Mouse (Mus musculus): Measurements from ENCODE around the gene Zfp445. TPM values are rescaled to one million over a fixed set of nuclear protein-coding genes. Genes with fewer than 3 reads are reported as not detected.

Zfp445 gene
- total and polyA plus RNA-seq, 3 experiments, result 25.4 to 61.5 (median 45.5) TPM

DNA sequence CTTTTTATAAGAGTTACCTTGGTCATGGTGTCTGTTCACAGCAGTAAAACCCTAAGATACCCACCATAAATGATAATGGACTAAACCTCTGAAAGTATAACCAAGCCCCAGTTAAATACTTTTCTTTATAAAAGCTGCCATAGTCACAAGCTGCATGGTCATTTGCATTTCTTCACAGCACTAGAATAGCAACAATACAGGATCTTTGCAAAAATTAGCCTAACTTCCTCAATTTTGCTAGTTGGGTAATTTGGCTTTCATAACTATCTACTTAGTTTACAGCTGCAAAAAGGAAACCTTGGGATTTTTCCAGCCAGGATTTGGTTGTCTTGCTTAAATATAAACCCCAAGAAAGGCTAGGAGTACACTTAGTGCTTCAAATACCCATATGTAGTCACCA lies 5.1 kb downstream of the Zfp445 start:
- peaks cover 36% of the 10 kb centered on the region for H3K79me2 ChIP-seq (ENCODE audit: control insufficient read depth, insufficient read depth, low read length, poor library complexity)
- DNase-seq (ENCODE audit: low read depth, low spot score), result no peak
- H3K9me3 ChIP-seq (replicated peaks; ENCODE audit: insufficient read depth, low read length), result no peaks in the 10 kb centered on the region
- no peak overlapping the region for H3K9ac ChIP-seq (ENCODE audit: control insufficient read depth, low read depth, low read length, poor library complexity, severe bottlenecking)
- H3K36me3 ChIP-seq (ENCODE audit: control insufficient read depth in 1 of 2, insufficient read depth in 2 of 2, low read length in 2 of 2), result peaks cover 16 to 56% of the 10 kb centered on the region in 2 experiments
- H3K27me3 ChIP-seq (ENCODE audit: control insufficient read depth in 1 of 2, insufficient read depth in 2 of 2, low read length in 2 of 2), result no peaks in the 10 kb centered on the region
- TF ChIP-seq NRF1 (IDR thresholded peaks at IDR 0.05; ENCODE audit: insufficient read depth, low read depth, low read length, poor library complexity, severe bottlenecking), result no peak
- no peak for TF ChIP-seq MAX (IDR thresholded peaks at IDR 0.05; ENCODE audit: low read length)
- no peak for TF ChIP-seq TAL1 (IDR thresholded peaks at IDR 0.05; ENCODE audit: low read length)
- no peak for TF ChIP-seq ZNF384 (IDR thresholded peaks at IDR 0.05; ENCODE audit: low read depth, low read length)
- no peak for TF ChIP-seq USF1 (IDR thresholded peaks at IDR 0.05; ENCODE audit: low read depth, low read length)
- no peak for TF ChIP-seq POLR2AphosphoS2 (IDR thresholded peaks at IDR 0.05; ENCODE audit: low read length)
- no peak for TF ChIP-seq MYC (IDR thresholded peaks at IDR 0.05; ENCODE audit: low read depth, low read length)
- TF ChIP-seq HCFC1 (IDR thresholded peaks at IDR 0.05; ENCODE audit: low read depth, low read length), result no peak
- TF ChIP-seq UBTF (IDR thresholded peaks at IDR 0.05; ENCODE audit: borderline replicate concordance, insufficient read depth, low read depth, low read length), result no peak
- TF ChIP-seq CTCF (IDR thresholded peaks at IDR 0.05 in 2 of 3, conservative IDR thresholded peaks at IDR 0.05 in 1 of 3; ENCODE audit: control insufficient read depth in 1 of 3, insufficient read depth in 1 of 3, low read depth in 2 of 3, low read length in 3 of 3, poor library complexity in 1 of 3, severe bottlenecking in 1 of 3), result no peak
- TF ChIP-seq KAT2A (conservative IDR thresholded peaks at IDR 0.05; ENCODE audit: low read depth, low read length), result no peak
- TF ChIP-seq POLR2AphosphoS5 (IDR thresholded peaks at IDR 0.05; ENCODE audit: borderline replicate concordance, low read depth, low read length), result no peak
- no peak for TF ChIP-seq SMC3 (IDR thresholded peaks at IDR 0.05; ENCODE audit: low read depth, low read length)
- TF ChIP-seq GABPA (IDR thresholded peaks at IDR 0.05; ENCODE audit: low read depth, low read length), result no peak
- H3K4me1 ChIP-seq (ENCODE audit: control insufficient read depth in 1 of 2, insufficient read depth in 2 of 2, low read length in 2 of 2), result peaks cover 9% of the 10 kb centered on the region in 2 experiments
- H3K4me3 ChIP-seq (ENCODE audit: control insufficient read depth in 1 of 2, insufficient read depth in 1 of 2, low read depth in 2 of 2, low read length in 2 of 2), result no peak overlapping the region
- no peak overlapping the region for H3K27ac ChIP-seq (ENCODE audit: control insufficient read depth, low read depth, low read length)

DNA sequence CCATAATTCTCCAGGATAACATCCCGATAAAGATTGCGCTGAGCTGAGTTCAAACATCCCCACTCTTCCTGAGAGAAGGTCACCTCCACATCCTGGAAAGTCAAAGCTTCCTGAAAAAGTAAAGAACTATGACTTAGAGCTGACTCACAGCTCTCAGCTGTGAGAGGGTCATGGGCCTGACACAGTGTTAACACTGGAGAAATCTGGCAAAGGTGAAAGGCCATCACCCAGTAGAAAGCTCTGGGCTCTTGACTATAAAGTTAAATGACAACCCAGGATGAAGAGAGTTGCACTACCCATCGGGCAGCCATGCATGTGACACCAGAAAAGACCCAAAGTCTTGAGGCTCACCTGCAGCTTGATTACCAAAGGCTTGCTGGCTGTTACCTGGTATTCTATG lies 9.1 kb downstream of the Zfp445 start:
- no peak overlapping the region for H3K27ac ChIP-seq (ENCODE audit: control insufficient read depth, low read depth, low read length)
- no peak overlapping the region for H3K4me3 ChIP-seq (ENCODE audit: control insufficient read depth in 1 of 2, insufficient read depth in 1 of 2, low read depth in 2 of 2, low read length in 2 of 2)
- no peaks in the 10 kb centered on the region for H3K9me3 ChIP-seq (replicated peaks; ENCODE audit: insufficient read depth, low read length)
- no peaks in the 10 kb centered on the region for H3K4me1 ChIP-seq (ENCODE audit: control insufficient read depth in 1 of 2, insufficient read depth in 2 of 2, low read length in 2 of 2)
- TF ChIP-seq UBTF (IDR thresholded peaks at IDR 0.05; ENCODE audit: borderline replicate concordance, insufficient read depth, low read depth, low read length) (no peak), MAZ (IDR thresholded peaks at IDR 0.05; ENCODE audit: low read depth, low read length) (no peak), BHLHE40 (IDR thresholded peaks at IDR 0.05; ENCODE audit: borderline replicate concordance, low read depth, low read length) (no peak), ZMIZ1 (IDR thresholded peaks at IDR 0.05; ENCODE audit: low read depth, low read length) (no peak)
- peaks cover 6% of the 10 kb centered on the region; the same call in 1 of the 2 replicates for H3K79me2 ChIP-seq (ENCODE audit: control insufficient read depth, insufficient read depth, low read length, poor library complexity)
- H3K27me3 ChIP-seq (ENCODE audit: control insufficient read depth in 1 of 2, insufficient read depth in 2 of 2, low read length in 2 of 2), result no peaks in the 10 kb centered on the region
- no peak for DNase-seq (ENCODE audit: low read depth, low spot score)
- peaks cover 0 to 71% of the 10 kb centered on the region in 2 experiments; a peak in 2 of 4 replicates for H3K36me3 ChIP-seq (ENCODE audit: control insufficient read depth in 1 of 2, insufficient read depth in 2 of 2, low read length in 2 of 2)
- no peak overlapping the region for H3K9ac ChIP-seq (ENCODE audit: control insufficient read depth, low read depth, low read length, poor library complexity, severe bottlenecking)

Data from MEL (cell line).